13 mouse cellular contexts compared by ENCODE assay signal in genomic region chr12:34215023-34216020, GRCm38 (mm10).
DNase-seq lines count a peak whose midpoint lies in the region; ATAC-seq and TF ChIP-seq lines count a peak whose summit lies in the region.
"Had no signal": no experiment of that assay in that cellular context is flagged by ENCODE, and none has a peak within 500 bp of the region (broad histone marks: within the 10 kb centered on the region; RNA-seq: fewer than 3 reads in every experiment).

No protein-coding gene starts in this region.

- no peaks in the 10 kb centered on the region for H3K9me3 ChIP-seq in midbrain, embryonic 15.5 days
- no peaks in the 10 kb centered on the region for H3K9me3 ChIP-seq in midbrain, postnatal 0 days (ENCODE audit: low read length)
- no peaks in the 10 kb centered on the region for H3K9me3 ChIP-seq in hindbrain, embryonic 15.5 days
- no peaks in the 10 kb centered on the region for H3K9me3 ChIP-seq in heart, embryonic 12.5 days (replicated peaks)
- H3K9me3 ChIP-seq: intestine, embryonic 15.5 days; neural tube, embryonic 12.5 days had no signal

- no peak overlapping the region for H3K27ac ChIP-seq in midbrain, embryonic 15.5 days
- no peak overlapping the region for H3K27ac ChIP-seq in midbrain, postnatal 0 days (ENCODE audit: low read depth, low read length)
- no peak overlapping the region for H3K27ac ChIP-seq in hindbrain, embryonic 15.5 days (replicated peaks)
- no peak overlapping the region for H3K27ac ChIP-seq in heart, embryonic 12.5 days (ENCODE audit: poor library complexity, severe bottlenecking)
- H3K27ac ChIP-seq: intestine, embryonic 15.5 days; liver, embryonic 14.5 days; neural tube, embryonic 12.5 days had no signal

- TF ChIP-seq POLR2A in lung, adult 2 months (IDR thresholded peaks at IDR 0.05; ENCODE audit: borderline replicate concordance, extremely low read depth, low read depth, low read length): no peak

- no peak overlapping the region for H3K9ac ChIP-seq in midbrain, embryonic 15.5 days
- H3K9ac ChIP-seq in midbrain, postnatal 0 days (replicated peaks; ENCODE audit: low read length, poor library complexity, severe bottlenecking): no peak overlapping the region
- H3K9ac ChIP-seq in hindbrain, embryonic 15.5 days: no peak overlapping the region
- no peak overlapping the region for H3K9ac ChIP-seq in heart, embryonic 12.5 days
- H3K9ac ChIP-seq: intestine, embryonic 15.5 days; liver, embryonic 14.5 days; neural tube, embryonic 12.5 days had no signal

- 61% methylated on average over 17 of the region's 17 CpGs for WGBS in midbrain, embryonic 15.5 days
- WGBS in midbrain, postnatal 0 days: 61% methylated on average over 17 of the region's 17 CpGs
- WGBS in hindbrain, embryonic 15.5 days: 61% methylated on average over 17 of the region's 17 CpGs
- 62% methylated on average over 17 of the region's 17 CpGs for WGBS in heart, embryonic 12.5 days
- WGBS in lung, adult 2 months: 64% methylated on average over 17 of the region's 17 CpGs

- no peaks in the 10 kb centered on the region for H3K27me3 ChIP-seq in midbrain, embryonic 15.5 days (replicated peaks)
- H3K27me3 ChIP-seq in midbrain, postnatal 0 days (ENCODE audit: insufficient read depth, low read length): no peaks in the 10 kb centered on the region
- no peaks in the 10 kb centered on the region for H3K27me3 ChIP-seq in hindbrain, embryonic 15.5 days
- H3K27me3 ChIP-seq in heart, embryonic 12.5 days (replicated peaks): no peaks in the 10 kb centered on the region
- H3K27me3 ChIP-seq: intestine, embryonic 15.5 days; neural tube, embryonic 12.5 days had no signal

- DNase-seq in midbrain, postnatal 0 days (ENCODE audit: low spot score): no peak
- peak; percentile 27 for DNase-seq in embryo, embryonic 9.5 days (ENCODE audit: extremely low spot score)
- DNase-seq in T-cell, adult 2 months (ENCODE audit: low spot score): no peak
- DNase-seq in lung, adult 2 months: no peak
- DNase-seq: cerebellum, adult 9-11 months; heart, adult 18-20 months; thymus, postnatal 4 days had no signal

- no peaks in the 10 kb centered on the region; the same call in 1 of the 2 replicates for H3K4me1 ChIP-seq in midbrain, embryonic 15.5 days
- H3K4me1 ChIP-seq in midbrain, postnatal 0 days (ENCODE audit: insufficient read depth, low read length): no peaks in the 10 kb centered on the region
- peaks cover 5% of the 10 kb centered on the region for H3K4me1 ChIP-seq in hindbrain, embryonic 15.5 days (replicated peaks)
- H3K4me1 ChIP-seq in heart, embryonic 12.5 days (replicated peaks): no peaks in the 10 kb centered on the region
- no peaks in the 10 kb centered on the region; the same call in 1 of the 2 replicates for H3K4me1 ChIP-seq in lung, adult 2 months (ENCODE audit: control insufficient read depth, insufficient read depth, low read length)
- H3K4me1 ChIP-seq: intestine, embryonic 15.5 days had no signal

- TF ChIP-seq CTCF in midbrain, postnatal 0 days (IDR thresholded peaks at IDR 0.05): no peak
- no peak for TF ChIP-seq CTCF in lung, adult 2 months (IDR thresholded peaks at IDR 0.05; ENCODE audit: insufficient read depth, low read length)

- H3K36me3 ChIP-seq in midbrain, embryonic 15.5 days (replicated peaks): no peaks in the 10 kb centered on the region
- H3K36me3 ChIP-seq in midbrain, postnatal 0 days (ENCODE audit: insufficient read depth, low read length): no peaks in the 10 kb centered on the region
- no peaks in the 10 kb centered on the region for H3K36me3 ChIP-seq in hindbrain, embryonic 15.5 days
- no peaks in the 10 kb centered on the region for H3K36me3 ChIP-seq in heart, embryonic 12.5 days
- H3K36me3 ChIP-seq: intestine, embryonic 15.5 days; neural tube, embryonic 12.5 days had no signal

- peak; percentile 75 for ATAC-seq in midbrain, embryonic 15.5 days (replicated peaks)
- no peak for ATAC-seq in midbrain, postnatal 0 days (ENCODE audit: low FRiP score)
- ATAC-seq in hindbrain, embryonic 15.5 days (ENCODE audit: low FRiP score, low read depth): peak; percentile 61; the same call in 1 of the 2 replicates
- no peak for ATAC-seq in heart, embryonic 12.5 days (ENCODE audit: insufficient number of reproducible peaks, low FRiP score)
- ATAC-seq: intestine, embryonic 15.5 days had no signal

- H3K4me3 ChIP-seq in midbrain, embryonic 15.5 days: no peak overlapping the region
- no peak overlapping the region for H3K4me3 ChIP-seq in midbrain, postnatal 0 days (ENCODE audit: low read depth, low read length)
- no peak overlapping the region for H3K4me3 ChIP-seq in hindbrain, embryonic 15.5 days
- no peak overlapping the region for H3K4me3 ChIP-seq in heart, embryonic 12.5 days
- H3K4me3 ChIP-seq in lung, adult 2 months (replicated peaks; ENCODE audit: extremely low read depth, low read depth, low read length): no peak overlapping the region
- H3K4me3 ChIP-seq: intestine, embryonic 15.5 days; neural tube, embryonic 12.5 days had no signal

- H3K4me2 ChIP-seq in midbrain, embryonic 15.5 days: no peak overlapping the region
- H3K4me2 ChIP-seq in midbrain, postnatal 0 days (ENCODE audit: low read depth, low read length, poor library complexity, severe bottlenecking): no peak overlapping the region
- H3K4me2 ChIP-seq in hindbrain, embryonic 15.5 days: no peak overlapping the region
- H3K4me2 ChIP-seq in heart, embryonic 12.5 days: no peak overlapping the region
- H3K4me2 ChIP-seq: intestine, embryonic 15.5 days; neural tube, embryonic 12.5 days had no signal

Comparison
In these comparisons a context has a peak if more than half of its experiments do, and no peak if none do; other contexts are left out.
1. ATAC-seq: peak in midbrain, embryonic 15.5 days (single experiment) and hindbrain, embryonic 15.5 days (single experiment); none in midbrain, postnatal 0 days (single experiment) and heart, embryonic 12.5 days (single experiment).